Mouse (Mus musculus) heart, postnatal 4 days (tissue): ENCODE data around the gene Bach1. TPM values are rescaled to one million over a fixed set of nuclear protein-coding genes. Genes with fewer than 3 reads are reported as not detected.

Source experiments
- DNase-seq: peaks from one replicate; pipeline ENCODE4 v3.0.0; 2021
- total RNA-seq, 2 experiments: library from RNA; stranded (reverse); gene quantifications; 2 replicates each; pipeline ENCODE4 v1.2.3; 2021

The Bach1 gene
- total RNA-seq, result 10 to 100 TPM; 25.9 to 28.7 TPM

- peak; percentile 97 for DNase-seq
Observed at GRCm38 (mm10) chr16:87698692-87699305, at the start of gene Bach1. Gene Bach1, plus strand, starts transcription at chr16:87698945.

GRCm38 (mm10) chr16:87652344-87652743 is 46.4 kb upstream of the Bach1 start:
- no peak for DNase-seq

GRCm38 (mm10) chr16:87652924-87653323 is 45.8 kb upstream of the Bach1 start:
- DNase-seq, result no peak

GRCm38 (mm10) chr16:87654016-87654575 is 44.6 kb upstream of the Bach1 start:
- no peak for DNase-seq

- no peak for DNase-seq
Observed at GRCm38 (mm10) chr16:87655005-87655404, 43.7 kb upstream of the Bach1 start.

- no peak for DNase-seq
Observed at GRCm38 (mm10) chr16:87655579-87655978, 43.2 kb upstream of the Bach1 start.

- DNase-seq, result no peak
Observed at GRCm38 (mm10) chr16:87656771-87657170, 42.0 kb upstream of the Bach1 start.

GRCm38 (mm10) chr16:87657291-87657690 is 41.5 kb upstream of the Bach1 start:
- DNase-seq, result no peak

- peak; percentile 53 for DNase-seq
Observed at GRCm38 (mm10) chr16:87661024-87661471, 37.7 kb upstream of the Bach1 start.

GRCm38 (mm10) chr16:87661636-87662035 is 37.1 kb upstream of the Bach1 start:
- DNase-seq, result no peak

GRCm38 (mm10) chr16:87662528-87662927 is 36.2 kb upstream of the Bach1 start:
- DNase-seq, result no peak

GRCm38 (mm10) chr16:87663890-87664289 is 34.9 kb upstream of the Bach1 start:
- DNase-seq, result no peak

GRCm38 (mm10) chr16:87665246-87665645 is 33.5 kb upstream of the Bach1 start:
- DNase-seq, result no peak

GRCm38 (mm10) chr16:87665752-87666619 is 32.8 kb upstream of the Bach1 start:
- no peak for DNase-seq

GRCm38 (mm10) chr16:87666620-87667004 is 32.1 kb upstream of the Bach1 start:
- DNase-seq, result no peak

GRCm38 (mm10) chr16:87668002-87668401 is 30.7 kb upstream of the Bach1 start:
- no peak for DNase-seq

- no peak for DNase-seq
Observed at GRCm38 (mm10) chr16:87670091-87670820, 28.5 kb upstream of the Bach1 start.

- DNase-seq, result peak; percentile 20
Observed at GRCm38 (mm10) chr16:87670821-87671165, 28.0 kb upstream of the Bach1 start.

GRCm38 (mm10) chr16:87671336-87671735 is 27.4 kb upstream of the Bach1 start:
- DNase-seq, result peak; percentile 19

- DNase-seq, result no peak
Observed at GRCm38 (mm10) chr16:87673155-87673554, 25.6 kb upstream of the Bach1 start.

- DNase-seq, result no peak
Observed at GRCm38 (mm10) chr16:87676182-87676581, 22.6 kb upstream of the Bach1 start.

GRCm38 (mm10) chr16:87678667-87679066 is 20.1 kb upstream of the Bach1 start:
- no peak for DNase-seq
